Mouse (Mus musculus): ENCODE results near the gene 2310061I04Rik.

The 2310061I04Rik gene

GRCm38 (mm10) chr17:35869346-35870067 is 27.7 kb downstream of the 2310061I04Rik start:
- DNase-seq = no peak

GRCm38 (mm10) chr17:35868961-35869345 is 28.3 kb downstream of the 2310061I04Rik start:
- DNase-seq = no peak

- DNase-seq = no peak
These were observed 28.9 kb downstream of the 2310061I04Rik start for GRCm38 (mm10) chr17:35868165-35868820.

- DNase-seq = no peak
These were observed 30.0 kb downstream of the 2310061I04Rik start for GRCm38 (mm10) chr17:35866911-35867890.

GRCm38 (mm10) chr17:35866281-35866831 is 30.9 kb downstream of the 2310061I04Rik start:
- no peak for DNase-seq

GRCm38 (mm10) chr17:35865481-35866280 is 31.6 kb downstream of the 2310061I04Rik start, which contains the start of gene Ppp1r18:
TSS of gene Ppp1r18 (plus strand) at chr17:35865593.
- DNase-seq = no peak

- no peak for DNase-seq
These were observed 32.3 kb downstream of the 2310061I04Rik start for GRCm38 (mm10) chr17:35864832-35865353.

GRCm38 (mm10) chr17:35861198-35861857 is 35.9 kb downstream of the 2310061I04Rik start, which contains the start of gene Nrm:
TSS of gene Nrm (plus strand) at chr17:35861318.
- DNase-seq = peak; percentile 87

- DNase-seq = no peak
These were observed 36.4 kb downstream of the 2310061I04Rik start for GRCm38 (mm10) chr17:35860831-35861197.

GRCm38 (mm10) chr17:35859835-35860234 is 37.4 kb downstream of the 2310061I04Rik start:
- DNase-seq = no peak

GRCm38 (mm10) chr17:35859371-35859770 is 37.9 kb downstream of the 2310061I04Rik start:
- no peak for DNase-seq

GRCm38 (mm10) chr17:35850974-35851373 is 46.3 kb downstream of the 2310061I04Rik start:
- DNase-seq = no peak

GRCm38 (mm10) chr17:35848112-35848511 is 49.1 kb downstream of the 2310061I04Rik start:
- no peak for DNase-seq

GRCm38 (mm10) chr17:35843514-35843913 is 53.7 kb downstream of the 2310061I04Rik start:
- DNase-seq = no peak

All from cerebellum, adult 11-12 months (tissue).